Mouse (Mus musculus) left cerebral cortex, adult 11 months (tissue): ENCODE measurements around the gene Hic2.

ENCODE experiments used
- DNase-seq: peaks from one replicate; pipeline ENCODE4 v3.0.0; 2022; ENCODE audit warnings: low spot score

Hic2 gene

DNA sequence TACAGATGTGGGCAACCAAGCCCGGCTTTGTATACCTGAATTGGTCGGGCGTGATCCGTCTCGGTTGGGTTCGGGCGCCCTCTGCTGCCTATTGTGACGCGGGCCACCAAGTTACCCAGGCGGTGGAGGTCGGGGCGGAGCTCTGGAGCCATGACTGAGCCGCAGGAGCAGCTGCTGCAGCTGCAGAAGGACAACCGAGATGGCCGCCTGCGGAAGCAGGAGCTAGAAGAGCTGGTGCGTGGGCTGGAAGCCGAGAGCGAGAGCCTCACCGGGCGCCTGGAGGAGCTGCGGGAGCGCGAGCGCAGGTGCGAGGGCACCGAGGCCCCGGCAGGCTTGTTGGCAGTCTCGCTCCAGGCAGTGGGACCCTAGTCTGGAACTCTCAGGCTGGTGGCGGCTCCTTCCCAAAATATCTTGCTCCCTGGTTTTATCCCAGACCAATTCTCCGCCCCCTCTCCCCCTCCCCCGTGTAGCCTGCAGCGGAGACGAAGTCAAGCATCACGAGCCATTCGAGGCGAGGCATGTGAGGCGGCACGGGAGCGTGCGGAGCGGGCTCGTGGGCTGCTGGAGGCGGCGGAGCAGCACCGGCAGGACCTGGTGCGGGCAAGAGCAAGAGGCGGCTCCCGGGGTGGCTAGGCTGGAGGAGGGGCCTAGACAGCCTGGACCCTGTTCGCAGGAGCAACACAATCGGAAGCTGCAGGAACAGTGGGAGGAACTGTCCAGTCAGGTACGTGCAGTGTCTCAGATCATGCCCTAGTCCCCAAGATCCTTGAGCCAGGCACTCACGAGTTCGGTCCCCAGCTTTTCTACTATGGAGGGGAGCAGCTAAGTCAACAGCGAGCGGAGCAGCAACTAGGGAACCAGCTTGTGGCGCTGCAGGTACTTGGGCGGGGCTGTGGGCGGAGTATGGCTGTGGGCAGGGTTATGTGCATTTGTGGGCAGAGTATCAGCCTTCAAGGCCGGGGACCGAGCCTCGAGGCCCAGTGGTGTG is 43.1 kb downstream of the Hic2 start:
- peak; percentile 89 for DNase-seq

DNA sequence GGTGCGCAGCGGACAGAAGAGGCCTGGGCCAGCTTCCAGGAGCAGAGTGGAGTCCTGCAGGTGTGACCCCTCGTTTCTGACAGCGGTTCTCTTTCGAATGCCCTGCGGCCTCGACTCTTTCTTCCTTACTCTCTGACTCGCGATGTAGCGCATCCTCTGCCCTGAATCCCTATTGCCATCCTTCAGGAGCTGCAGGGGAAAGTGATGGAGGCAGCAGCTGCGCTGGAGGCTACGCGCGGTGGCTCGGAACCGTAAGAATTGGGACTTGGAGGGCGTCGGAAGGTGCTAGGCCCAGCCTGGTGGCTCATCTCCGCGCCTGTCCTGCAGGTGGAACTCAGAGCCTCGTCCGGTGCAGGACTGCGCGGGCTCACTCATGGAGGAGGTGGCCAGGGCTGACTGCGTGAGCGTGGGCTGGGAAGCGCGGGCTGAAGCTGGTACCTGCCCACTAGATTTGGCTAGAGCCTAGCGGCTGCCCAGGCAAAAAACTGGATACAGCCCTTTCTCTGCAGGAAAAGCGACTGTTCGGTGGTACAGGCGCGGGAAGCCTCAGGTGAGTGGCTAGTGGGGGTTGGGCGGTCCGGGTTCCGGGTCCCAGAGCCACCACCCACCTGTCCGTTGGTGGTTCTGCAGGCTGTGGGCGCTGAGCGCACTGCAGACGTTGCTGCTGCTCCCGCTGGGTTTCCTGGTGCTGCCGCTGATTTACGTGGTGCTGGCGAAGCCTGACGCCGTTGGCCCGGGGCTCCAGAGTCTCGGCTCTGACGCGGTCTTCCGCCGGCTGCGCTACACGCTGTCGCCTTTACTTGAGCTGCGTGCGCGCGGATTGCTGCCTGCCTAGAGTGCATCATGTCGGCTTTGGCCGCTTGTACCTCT is 44.2 kb downstream of the Hic2 start:
- peak; percentile 53 for DNase-seq

DNA sequence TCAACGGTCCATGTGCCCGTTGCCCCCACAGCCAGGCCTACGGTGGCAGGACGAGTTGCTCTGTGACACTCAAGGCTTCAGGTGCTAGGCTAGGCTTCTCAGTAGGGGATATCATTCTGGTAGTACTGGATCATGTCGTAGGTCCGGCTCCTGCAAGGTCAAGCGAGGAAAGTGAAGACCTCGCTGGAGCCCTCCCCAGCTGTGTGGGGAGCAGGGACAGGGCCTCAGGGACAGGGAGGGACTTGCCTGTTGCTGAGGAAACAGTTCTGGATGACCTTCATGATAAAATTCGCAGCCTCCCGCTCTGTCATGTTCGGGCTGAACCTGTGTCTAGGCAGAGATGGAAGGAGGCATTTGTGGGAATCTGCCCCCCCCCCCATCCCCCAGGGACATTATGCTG is 47.1 kb downstream of the Hic2 start:
- no peak for DNase-seq

DNA sequence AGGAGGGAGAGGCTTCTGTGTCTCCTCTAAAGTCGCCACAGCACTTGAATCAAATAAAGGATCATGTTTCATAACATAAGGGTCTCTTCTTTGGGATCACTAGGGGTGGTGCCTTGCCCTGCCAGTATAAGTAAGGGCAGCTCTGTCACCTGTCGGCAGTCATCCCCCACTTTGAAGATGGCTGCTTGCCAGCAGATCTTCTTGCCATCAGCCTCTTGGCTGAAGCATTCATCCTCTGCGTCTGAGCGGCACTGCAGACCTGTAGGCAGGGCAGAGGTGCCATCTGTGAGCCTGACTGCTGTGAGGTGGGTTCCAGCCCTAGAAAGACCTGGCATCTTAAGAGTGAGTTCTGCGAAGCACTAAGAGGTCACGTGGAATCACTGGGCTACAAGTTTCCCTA is 49.8 kb downstream of the Hic2 start:
- DNase-seq = no peak

DNA sequence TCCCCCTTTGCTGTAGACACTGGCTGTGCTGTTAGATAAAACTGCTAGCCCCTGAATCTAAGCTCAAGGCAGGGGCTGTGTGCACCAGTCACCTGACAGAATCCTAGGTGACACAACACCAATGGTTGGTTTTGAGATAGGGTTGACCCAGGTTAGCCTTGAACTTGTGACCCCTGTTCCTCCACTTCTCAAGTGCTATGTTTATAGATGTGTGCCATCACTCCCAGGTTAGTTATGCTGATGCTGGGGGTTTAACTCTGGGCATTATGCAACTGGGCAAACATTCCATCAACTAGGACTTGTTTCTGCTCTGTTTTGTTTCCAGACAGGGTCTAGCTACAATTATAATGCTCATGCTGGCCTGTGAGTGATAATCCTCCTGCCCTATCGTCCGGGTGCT is 53.7 kb downstream of the Hic2 start:
- no peak for DNase-seq

DNA sequence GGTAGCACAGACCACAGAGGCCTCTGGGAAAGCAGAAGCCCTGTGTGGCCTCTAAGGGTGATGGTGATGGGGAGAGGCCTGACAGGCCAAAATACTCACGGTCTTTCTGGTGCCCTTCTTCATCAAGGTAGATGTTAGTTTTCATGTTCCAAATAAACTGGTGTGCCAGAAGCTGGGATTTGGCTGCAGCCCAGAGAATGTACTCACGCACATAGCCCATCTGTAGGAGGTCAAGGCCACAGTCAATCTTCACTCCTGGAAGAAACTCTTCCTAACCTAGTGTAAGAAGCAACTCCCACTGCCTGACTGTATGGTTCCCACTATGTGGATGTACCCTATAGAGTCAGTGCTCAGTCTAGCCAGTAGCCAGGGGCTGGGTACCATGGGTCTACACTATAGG is 57.6 kb downstream of the Hic2 start:
- no peak for DNase-seq

DNA sequence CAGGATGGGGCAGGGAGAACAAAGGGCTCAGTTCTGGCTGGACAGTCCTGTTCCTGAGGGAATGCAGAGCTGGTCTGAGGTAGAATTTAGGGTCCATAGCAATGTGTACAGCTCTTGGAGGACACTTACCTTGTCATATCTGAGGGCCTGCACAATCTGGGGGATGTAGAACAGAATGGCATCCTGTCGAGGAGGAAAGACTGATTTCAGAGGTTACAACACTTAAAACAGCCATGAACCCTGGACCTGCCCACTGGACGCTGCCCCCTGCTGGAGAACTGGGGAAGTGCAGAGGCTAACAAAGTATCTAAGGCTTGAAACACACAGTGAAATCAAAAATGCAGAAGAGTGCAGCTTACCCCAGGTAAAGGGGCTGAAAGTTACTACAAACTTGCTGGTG is 59.4 kb downstream of the Hic2 start:
- no peak for DNase-seq

DNA sequence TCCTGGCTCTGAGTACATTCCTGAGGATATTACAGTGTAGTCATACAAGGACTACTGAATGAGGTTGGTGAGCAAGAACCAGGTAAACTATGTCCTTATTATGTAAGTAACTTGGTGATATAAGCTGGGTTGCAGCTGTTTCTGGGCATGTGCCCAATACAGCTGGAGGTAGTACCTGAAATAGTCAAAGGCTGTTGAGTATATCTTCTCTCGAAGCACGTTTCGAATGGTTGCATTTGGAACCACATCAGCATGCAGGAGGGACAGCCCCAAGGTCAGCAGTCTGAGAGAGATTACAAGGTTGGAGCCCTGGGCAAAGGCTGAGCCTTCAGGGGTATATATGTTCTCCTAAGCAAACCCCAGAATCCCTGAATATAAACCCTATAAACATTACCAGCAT is 67.4 kb downstream of the Hic2 start:
- DNase-seq = no peak

DNA sequence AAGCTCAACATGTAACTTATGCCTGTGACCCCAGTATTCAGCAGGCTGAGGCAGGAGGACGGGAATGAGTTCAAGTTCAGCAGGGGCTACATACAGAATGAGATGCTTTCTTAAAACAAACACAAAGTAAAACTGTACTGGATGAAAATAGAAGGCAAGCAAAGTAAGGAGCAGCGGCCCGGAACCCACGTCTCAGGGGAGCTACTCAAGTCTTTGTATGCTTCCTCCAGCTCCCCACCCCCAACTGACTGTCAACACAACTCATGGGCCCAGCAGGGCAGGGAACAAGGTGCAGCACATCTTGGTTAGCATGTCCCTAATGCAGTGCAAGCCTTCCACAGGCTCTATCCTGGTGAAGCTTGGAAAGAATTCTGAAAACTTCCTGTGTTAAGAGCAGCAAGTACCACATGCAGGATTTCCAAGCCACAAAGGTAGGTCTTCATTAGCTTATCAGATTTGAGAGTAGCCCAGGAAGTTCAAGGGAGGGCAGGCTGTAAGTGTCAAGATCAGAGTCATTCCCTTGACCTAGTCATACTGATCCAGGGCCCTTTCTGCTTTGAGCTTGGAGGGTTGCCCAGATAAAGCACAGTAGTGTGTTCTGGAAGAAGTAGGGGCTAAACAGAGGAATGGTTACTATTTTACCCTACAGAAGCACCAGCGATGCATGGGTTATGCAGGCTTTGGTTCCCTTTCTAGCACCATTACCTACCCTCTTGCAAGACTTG is 70.3 kb downstream of the Hic2 start:
- DNase-seq = no peak

DNA sequence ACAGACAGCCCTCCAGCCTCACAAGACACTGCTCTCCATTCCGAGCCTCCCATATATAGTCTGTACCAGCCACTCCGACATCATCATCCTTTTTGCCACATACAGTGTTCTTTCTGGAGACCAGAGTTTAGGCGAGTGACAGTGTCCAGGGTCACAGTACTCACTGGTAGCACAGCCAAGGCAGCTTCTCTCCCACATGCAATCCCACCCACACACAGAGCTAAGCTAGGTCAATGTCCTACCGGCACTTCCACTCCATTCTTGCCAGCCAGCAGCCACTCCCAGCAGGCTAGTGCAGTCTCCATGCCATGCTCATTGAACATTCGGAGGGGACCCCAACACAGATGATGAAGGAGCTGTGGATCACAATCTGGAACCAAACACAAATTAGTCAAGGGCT is 74.1 kb downstream of the Hic2 start:
- DNase-seq = no peak

DNA sequence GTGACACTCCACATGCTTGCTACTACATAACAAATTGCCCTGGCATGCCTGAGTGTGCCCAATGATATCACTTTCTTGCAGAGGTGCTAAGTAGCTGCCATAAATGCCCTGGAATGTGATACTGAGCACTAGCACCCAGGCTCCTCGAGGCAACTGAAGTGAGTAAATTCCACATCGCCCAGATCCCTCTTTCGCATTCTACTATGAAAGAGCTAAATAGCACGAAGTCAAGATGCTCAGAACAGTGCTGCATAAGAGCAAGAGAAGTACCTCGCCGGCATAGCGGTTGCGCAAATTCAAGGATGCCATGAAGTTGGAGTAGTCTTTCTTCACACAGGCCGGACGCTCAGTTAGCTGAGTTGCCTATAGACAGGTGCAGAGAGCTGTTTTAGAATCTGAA is 75.7 kb downstream of the Hic2 start:
- no peak for DNase-seq

DNA sequence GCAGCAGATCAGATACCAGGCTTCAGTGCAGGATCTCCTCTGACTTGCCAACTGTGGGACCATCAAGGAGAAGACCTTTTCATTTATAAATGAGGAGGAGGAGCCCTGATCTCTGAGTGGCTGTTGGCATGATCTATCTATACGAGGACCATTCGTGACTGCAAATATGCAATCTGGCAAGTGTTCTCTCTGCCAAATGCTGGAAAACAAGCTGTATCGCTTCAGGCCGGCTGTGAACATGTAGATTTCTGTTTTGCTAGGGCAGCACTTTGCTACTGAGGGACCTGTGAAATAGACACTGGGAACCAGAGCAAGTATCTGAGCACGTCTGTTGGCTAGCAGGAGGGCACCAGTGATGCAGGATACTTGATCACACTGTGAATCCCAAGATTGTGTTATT is 79.2 kb downstream of the Hic2 start:
- DNase-seq = no peak
